Mouse (Mus musculus): ENCODE data around the gene Amh.
A peak's percentile ranks its signal among the peaks of the same experiment; 100 is the strongest.

Amh gene

DNA sequence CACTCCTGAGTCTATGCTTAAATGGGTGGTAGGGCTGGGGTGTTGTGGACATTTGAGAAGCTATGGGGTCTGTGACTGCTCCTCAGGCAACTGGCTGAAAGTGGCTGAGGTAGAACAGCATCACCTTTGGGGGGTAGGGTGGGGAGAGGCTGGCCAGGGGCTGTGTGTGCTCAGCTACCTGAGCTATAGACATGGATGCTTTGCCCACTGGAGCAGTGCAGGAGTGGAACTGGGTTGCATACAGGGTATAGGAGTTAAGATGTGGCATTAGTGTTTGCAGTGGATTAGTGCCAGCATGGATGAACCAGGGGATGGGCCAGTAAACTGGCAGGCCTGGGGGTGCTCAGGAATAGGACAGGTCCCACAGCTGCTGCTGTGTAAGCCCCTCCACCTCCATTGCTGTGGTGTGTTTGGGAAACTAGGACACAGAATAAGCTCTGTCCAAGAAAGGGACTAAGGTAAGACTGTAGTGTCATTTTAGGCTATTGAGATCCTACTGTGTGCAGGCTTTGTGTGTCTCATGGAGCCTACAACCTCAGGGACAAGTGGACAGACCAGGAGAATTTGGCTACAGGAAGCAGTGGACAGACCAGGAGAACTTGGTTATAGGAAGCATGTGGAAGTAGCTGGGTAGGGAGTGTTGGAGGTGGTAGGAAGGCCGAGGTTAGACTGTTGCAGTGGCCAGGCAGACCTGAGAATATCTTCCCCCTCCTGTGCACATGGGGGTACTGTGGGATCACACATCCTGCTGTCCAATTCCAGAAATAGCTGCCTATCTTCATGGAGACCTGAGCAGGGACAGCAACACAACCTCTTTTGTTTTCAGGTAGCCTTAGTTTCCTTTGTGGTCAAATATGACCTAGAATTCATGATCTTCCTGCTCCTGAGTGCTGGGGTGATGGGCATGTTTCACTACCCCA is 24.6 kb downstream of the Amh start:
- DNase-seq: no peak

DNA sequence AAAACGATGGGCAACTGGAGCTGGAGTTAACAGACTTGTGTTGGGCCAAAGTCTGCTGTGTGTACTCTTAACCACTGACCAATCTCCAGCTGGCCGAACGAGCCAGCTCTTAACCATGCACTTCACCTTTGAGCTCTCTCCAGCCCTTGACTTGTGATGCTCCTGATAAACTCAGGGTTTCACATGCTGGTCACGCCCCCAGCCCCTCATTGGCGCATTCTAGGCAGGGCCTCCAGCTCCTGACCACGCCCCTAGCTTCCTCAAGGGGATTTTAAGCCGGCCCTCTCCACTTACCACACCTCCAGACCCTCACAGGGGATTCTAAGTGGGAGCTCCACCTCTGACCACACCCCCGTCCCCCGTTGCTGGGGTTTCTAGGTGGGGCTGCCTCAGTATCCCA is 26.1 kb downstream of the Amh start:
- peak; percentile 84 for DNase-seq

DNA sequence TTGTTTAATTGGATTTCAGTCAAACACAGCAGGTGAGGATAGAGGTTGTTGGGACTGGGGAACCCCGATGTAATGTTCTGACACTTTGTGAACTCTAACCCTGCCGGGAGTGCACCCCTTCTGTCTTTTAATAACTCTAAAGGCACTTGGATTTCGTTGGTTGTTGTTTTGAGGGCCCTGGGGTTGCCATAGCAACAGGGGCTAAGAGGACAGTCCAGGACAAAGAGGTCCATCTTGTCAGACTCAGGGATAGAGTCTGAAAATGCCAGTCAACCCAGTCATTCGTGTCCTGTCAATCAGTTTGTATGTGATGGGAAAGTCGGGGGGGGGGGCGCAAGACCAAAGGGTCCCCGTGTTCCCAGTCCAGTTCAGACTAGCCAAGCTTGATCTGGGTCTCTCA is 27.8 kb downstream of the Amh start:
- DNase-seq: no peak

DNA sequence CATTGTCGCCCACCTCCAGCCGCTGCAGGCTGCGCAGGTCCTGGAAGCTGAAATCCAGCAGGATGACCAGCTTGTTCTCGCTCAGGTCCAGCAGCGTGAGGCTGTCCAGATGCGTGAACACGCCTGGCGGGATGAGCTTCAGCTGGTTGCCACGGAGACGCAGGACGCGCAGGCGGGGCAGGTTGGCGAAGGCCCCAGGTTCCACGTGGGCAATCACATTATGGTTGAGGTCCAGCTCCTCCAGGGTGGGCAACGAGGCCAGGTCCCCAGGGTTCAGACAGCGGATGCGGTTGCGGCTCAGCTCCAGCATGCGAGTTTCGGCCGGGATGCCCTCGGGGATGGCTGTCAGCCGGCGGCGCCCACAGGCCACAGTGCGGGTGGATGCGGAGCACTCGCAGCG is 30.6 kb downstream of the Amh start:
- DNase-seq: no peak

DNA sequence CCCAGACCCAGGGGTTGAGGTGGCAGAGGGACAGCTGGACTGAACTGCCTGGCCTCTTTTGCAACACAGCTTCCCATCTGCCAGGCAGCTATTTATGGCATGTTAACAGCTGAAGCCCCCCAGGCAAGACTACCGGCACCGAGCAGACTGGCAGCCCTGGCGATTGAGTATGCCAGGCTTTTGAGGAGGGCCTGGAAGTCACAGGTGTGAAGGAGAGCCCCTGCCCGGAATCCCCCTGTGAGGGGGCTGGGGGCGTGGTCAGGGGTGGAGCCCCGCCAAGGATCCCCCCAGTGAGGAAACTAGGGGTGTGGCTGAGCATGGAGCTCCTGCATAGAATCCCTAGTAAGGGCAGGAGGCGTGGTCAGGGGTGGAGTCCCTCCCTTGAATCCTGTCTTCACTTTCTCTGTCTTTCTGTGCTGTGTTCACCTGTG is 31.9 kb downstream of the Amh start:
- DNase-seq: no peak

DNA sequence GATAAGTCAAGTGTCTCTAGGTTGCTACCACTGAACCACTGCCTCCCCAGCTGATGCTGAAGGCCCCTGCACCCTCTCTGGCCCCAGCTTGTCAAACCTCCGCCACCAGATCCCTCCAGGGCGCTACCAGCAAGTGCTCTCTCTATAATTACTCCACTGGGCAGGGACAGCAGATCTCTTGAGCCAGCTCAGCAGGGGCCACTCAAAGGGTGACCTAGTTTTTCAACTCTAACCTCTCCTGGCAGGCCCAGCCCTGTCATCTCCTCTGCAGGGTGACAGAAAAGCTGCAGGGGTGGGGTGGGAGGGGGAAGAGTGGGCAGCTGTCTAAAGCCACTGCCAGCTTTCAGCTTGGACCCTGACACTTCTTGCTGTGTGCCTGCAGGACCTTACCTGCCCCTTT is 32.8 kb downstream of the Amh start:
- DNase-seq: no peak

DNA sequence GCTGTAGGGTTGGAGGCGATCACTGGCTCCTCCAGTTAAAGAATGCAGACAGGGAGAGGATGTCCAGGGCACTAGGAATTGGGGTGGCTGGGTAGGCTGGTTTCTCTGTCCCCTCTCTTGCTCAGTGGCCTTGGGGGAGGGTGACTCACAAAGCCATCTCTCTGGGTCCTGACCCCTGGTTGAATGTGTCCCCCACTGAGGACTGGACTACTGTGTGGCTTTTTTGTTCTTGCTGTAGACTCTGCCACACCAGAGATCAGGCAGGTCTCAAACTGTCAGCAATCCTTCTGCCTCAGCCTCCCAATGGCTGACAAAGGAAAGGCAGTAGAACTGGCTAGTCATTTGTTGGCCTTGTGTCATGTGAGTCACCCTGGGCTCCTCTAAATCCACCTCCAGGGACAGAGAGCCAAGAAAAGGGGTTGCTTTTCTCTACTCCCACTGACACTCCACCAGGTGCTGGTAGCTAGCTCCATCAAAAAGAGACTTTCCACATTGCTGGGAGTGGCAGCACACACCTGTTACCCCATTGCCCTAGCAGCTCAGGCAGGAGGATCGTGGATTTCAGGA is 33.4 kb downstream of the Amh start:
- no peak for DNase-seq

DNA sequence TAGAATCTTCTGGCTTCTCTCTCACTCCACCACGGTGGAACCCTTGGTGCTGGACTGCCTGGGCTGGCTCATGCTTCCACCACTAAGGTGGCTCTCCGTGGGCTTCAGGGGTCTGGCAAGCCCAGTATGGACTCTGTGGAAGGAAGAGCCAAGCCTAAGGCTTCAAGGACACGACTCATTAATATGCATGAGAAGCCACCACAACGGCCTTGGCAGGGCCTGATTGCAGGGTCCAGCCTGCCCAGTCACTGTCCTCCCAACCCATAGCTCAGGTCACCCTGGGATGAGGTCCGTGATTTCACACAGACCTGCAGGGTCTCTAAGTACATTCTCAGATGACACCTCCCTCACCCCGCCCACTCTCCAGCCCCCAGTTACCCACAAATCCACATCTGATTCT is 34.8 kb downstream of the Amh start:
- no peak for DNase-seq

DNA sequence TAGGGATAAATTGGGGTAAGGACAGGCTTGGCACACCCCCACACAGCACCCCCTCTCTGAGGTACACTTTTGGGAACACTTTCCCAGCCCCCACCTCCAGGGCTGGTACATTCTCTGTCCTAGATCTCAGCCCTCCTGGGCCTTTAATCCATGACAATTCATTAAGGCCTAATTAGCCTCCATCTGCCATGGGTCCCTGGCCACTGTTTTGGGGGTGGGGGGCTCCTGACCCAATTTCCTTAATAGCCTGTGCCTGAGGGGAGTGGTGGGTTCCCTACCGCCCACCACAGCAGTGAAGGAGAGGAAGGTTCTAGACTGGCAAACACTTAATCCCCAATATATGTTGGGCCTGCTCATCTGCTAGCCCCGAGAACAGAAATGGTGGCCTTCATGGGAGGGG is 36.6 kb downstream of the Amh start:
- DNase-seq: no peak

DNA sequence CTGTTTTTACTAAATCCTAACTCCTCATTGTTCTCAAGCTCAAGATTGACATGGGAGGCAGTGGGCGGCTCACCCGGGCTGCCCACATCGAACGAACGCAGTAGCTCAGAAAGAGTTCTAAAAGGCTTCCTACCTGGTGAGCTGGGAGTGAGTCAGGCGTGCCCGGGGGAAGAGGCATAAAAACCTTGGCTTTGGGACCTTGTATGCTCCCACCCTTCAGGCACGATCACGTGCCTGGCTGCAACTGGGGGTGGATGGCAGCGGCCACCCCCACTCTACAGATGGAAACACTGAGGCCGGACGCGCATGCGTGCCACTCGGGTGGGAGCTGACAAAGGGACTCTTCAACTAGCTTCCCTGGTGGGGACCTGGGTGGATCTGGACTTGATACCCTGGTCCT is 37.3 kb downstream of the Amh start:
- no peak for DNase-seq

DNA sequence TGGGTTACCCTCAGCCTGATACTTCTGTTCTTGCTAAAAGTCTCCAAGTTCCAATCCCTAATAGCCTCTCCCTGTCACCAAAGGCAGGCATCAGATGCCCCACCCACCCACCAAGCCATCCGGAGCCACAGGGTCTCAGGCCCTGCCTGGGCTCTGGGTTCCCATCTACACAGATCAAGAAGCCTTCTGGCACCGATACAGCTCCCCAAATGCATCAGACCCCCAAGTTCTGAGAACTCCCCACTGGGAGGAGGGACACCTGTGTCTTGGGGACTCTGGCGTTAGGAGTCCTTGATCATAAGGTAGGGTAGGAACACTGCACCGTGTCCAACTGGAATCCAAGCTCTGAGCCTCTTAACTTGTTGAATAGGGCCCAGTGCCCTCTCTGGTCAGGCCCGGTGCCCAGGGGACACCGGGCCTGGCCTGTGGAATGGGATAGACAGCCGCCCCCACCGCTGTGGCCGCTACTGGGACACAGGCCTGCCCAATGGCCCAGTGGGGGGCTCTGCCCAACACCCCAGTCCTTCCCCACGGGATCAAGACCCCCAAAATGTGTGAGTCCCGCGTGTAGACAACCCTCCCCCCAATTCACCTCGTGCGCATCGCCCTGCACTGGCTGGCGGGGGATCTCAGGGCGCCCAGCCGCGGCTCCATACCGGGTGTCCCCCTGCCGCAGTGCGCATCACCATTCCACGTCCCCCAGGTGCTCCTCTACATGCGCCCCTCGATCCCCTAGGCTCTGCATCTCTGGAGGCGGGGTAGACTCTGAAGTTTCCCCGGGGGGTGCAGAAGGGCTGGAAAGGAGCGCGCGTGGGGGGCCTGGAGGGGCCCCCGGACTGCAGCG is 38.3 kb downstream of the Amh start:
- DNase-seq: no peak

DNA sequence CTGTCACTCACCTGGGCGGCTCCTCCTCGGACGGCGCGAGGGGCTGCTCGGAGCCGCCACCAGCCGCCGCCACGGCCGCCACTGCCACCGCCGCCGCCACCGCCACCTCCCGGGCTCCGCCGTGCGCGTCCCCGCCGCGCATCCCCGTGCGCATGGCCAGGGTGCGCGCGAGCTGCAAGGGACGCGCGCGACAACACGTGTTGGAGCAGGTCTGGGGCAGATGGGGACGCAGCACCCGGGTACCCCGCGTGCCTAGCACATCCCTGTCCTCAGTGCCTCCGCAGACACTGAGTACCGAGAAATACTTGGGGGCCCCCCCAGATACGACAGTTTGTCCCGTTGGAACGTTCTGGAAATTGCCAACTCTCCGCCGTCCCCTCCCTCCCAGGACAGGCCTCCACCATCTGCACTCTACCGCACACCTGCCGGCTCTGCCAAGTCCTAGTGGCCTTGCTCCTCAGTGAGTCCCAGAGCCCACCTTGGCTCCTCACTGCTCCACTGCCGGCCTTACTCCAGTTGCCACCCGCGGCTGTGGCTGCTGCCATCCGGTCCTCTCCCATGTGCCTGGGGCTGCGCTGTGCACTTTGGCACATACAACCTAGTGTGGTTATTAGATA is 39.0 kb downstream of the Amh start, which contains the start of gene Lingo3:
Gene Lingo3, minus strand, starts transcription at position 109 of the 617 bp plus-strand sequence.
- DNase-seq: no peak

DNA sequence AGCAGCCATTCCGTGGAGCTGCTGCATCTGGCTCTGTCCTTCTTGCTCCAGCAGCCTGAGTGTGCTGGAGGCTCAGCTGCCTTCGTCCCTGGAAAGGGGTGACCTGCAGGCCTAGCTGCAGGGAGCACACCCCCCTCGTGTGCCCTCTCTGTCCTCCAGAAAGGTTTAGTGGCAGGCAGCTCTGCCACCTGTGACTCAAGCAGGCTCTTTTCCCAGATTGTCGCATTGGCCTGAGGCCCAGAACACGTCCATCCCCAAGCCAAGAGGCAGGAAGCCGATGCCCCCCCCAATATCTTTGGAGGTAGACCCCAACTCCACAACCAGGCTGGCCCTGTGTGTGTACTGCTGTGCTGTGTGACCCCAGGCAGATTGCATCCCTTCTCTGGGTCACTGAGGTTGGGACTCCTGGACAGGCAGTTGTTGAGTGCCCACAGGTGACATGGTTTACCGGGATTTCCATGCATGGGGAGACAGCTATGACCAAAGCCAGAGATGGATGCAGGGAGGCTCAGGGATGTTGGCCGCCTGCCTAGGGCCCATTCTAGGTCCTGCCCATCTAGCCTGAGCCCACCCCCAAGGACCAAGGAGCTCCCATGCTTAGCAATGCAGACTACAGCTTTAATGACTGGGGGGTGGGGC is 40.1 kb downstream of the Amh start:
- DNase-seq: no peak

DNA sequence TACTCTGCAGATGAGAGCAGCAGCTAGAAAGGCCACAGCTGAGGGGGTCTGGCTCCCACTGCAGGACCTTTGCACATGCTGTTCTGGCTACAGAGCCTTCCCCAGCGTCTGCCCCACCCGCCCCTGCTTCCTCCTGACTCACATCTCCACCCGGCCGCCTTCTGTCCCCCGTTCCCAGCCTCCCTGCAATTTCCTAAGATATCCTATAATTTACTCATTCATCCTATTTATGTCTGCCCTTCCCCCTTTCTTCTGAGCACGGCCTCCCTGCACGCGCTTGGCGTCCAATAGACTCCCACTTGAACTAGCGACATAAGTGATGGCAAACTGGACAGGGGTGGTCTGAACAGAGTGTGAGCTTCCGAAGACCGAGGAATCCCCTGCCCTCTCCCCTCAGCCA is 40.7 kb downstream of the Amh start:
- DNase-seq: no peak

DNA sequence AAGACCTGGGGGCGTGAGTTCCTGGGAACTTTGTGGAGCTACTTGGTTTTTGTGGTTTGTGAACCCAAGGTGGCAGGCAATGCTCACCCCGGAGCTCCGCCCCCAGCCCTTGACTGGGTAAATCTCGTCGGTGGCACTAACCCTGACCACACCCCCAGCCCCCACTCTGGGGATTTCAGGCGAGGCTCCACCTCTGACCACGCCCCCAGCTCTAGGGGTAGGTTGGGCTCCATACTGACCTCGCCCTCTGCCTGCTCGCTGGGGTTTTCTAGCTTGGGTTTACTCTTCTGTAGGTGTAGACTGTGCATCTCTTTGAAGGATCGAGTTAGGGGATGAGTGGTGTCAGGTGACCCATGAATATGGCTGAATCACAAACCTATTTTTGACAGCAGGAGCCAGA is 43.5 kb downstream of the Amh start:
- DNase-seq: peak; percentile 89

DNA sequence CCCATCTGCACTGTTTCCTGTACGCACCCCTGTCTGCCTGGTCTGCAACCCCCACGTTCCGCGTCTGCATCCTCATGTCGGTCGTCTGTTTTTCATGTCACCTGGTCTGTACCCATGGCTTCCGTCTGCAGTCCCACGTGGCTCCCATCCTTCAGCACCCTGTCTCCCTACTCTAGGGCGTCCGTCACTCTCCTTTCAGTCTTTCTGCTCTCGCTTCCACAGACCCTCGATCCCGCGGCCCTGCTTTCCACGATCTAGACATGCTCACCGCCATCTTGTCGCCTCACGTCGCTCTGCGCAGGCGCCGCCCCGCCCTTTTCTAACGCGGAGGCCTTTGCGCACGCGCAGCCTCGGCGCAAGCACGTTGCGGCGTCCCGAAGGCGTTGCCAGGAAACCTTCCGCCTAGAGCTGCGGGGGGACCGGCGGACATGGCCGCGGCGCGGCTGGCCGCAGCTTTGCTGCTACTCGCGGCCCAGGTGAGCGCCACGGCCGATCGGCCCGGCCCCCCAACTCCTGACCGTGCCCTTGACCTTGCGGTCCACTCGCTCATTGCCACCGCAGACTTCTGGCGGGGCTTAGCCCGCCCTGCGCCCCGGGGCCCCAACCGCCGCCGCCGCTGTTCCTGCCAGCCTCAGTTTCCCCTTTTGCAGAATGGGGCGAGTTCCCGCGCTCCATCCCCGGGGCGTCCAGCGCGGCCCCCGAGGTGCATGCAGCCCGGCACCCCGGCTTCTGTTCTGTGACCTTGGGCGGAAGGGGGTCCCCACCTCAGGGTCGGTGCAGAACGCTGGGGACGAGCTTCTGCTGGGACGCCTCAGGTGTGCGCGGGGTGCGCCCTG is 50.1 kb downstream of the Amh start, which contains the start of the genes Lsm7 and Sppl2b:
Gene Lsm7, minus strand, starts transcription at position 297 of the 836 bp plus-strand sequence.
Gene Sppl2b, plus strand, starts transcription at position 363 of the 836 bp plus-strand sequence.
- DNase-seq: peak; percentile 97

DNA sequence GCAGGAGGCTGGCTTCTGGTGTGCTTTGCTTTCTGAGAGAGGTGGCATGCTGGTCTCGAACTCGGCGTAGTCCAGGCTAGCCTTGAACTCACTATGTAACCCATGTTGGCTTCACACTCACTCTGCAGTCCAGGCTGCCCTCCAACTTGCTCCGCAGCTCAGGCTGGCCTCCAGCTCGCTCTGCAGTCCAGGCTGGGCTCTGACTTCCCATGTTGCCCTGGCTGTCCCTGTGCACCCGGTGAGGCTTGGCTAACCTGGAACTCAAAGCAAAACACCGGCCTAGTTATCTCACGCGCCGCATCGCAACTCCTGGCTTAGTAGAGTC is 50.7 kb downstream of the Amh start:
- DNase-seq: peak; percentile 65

DNA sequence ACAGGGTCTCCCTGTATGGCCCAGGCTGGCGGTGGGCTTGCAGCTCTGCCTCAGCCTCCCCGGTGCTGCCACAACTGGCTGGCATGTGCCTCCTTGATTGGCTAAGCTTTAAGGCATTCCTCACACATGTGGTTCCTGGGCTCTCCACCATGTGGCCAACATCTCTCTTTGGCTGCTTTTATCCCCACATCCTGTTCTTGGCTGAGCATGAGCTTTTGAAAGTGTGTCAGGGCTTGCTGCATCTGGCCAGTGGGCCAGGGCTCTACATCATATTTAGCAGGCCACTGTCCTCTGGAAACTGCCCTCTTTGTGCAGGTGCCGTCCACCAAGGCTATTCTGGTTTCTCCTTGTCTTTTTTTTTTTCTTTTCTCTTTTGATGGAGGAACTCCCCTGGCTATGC is 51.2 kb downstream of the Amh start:
- peak; percentile 53 for DNase-seq

DNA sequence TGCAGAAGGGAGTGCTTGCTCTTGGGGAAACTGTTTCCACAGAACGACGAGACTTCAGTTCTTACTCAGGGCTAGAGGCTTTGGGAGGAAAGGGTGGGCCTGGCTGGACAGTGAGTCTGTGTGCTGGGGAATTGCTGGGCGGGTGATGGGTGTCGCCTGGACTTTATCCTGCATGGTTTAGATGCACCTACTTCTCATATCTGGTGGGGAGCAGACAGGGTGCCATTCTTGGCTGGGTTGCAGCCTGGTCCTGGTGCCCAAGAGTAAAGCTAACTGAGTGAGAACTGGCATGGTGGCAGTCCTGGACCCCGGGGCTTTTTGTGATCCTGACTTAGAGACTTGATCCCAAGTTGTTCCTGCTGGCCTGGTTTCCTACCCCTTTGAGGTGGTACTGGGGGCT is 51.9 kb downstream of the Amh start:
- peak; percentile 85 for DNase-seq
